Mouse (Mus musculus): ENCODE results near the gene Hrasls5. TPM values are rescaled to one million over a fixed set of nuclear protein-coding genes. Genes with fewer than 3 reads are reported as not detected.

Hrasls5 gene
- polyA plus RNA-seq, 1 experiment from 2014 or later = not detected

GRCm38 (mm10) chr19:7585279-7585678 is 27.1 kb upstream of the Hrasls5 start:
- no peak overlapping the region for H3K9ac ChIP-seq
- H3K36me3 ChIP-seq = no peaks in the 10 kb centered on the region
- H3K4me3 ChIP-seq = no peak overlapping the region
- H3K27ac ChIP-seq = no peak overlapping the region
- peaks cover 8% of the 10 kb centered on the region; the same call in 1 of the 2 replicates for H3K4me1 ChIP-seq
- H3K4me2 ChIP-seq = no peak overlapping the region
- no peaks in the 10 kb centered on the region; the same call in 1 of the 2 replicates for H3K9me3 ChIP-seq
- WGBS = 86% methylated on average over 8 of the region's 8 CpGs
- no peak for ATAC-seq (ENCODE audit: insufficient number of reproducible peaks, insufficient read depth, low FRiP score, low TSS enrichment, low read depth)
- no peaks in the 10 kb centered on the region for H3K27me3 ChIP-seq

- Histone ChIP-seq H3K4me3 (no peak overlapping the region), H3K9ac (no peak overlapping the region), H3K4me2 (no peak overlapping the region), H3K9me3 (no peaks in the 10 kb centered on the region; the same call in 1 of the 2 replicates), H3K36me3 (no peaks in the 10 kb centered on the region), H3K27ac (no peak overlapping the region), H3K27me3 (no peaks in the 10 kb centered on the region), H3K4me1 (peaks cover 8% of the 10 kb centered on the region; the same call in 1 of the 2 replicates)
- WGBS = 94% methylated on average over 6 of the region's 6 CpGs
- no peak for ATAC-seq (ENCODE audit: insufficient number of reproducible peaks, insufficient read depth, low FRiP score, low TSS enrichment, low read depth)
These were observed 26.6 kb upstream of the Hrasls5 start for GRCm38 (mm10) chr19:7585764-7586163.

GRCm38 (mm10) chr19:7590795-7591194 is 21.5 kb upstream of the Hrasls5 start:
- Histone ChIP-seq H3K9ac (no peak overlapping the region), H3K4me3 (no peak overlapping the region), H3K36me3 (no peaks in the 10 kb centered on the region), H3K4me1 (0 out of 2 replicates have a peak, but pooled peaks cover 3% of the 10 kb centered on the region), H3K27me3 (no peaks in the 10 kb centered on the region), H3K4me2 (no peak overlapping the region), H3K9me3 (no peaks in the 10 kb centered on the region; the same call in 1 of the 2 replicates), H3K27ac (no peak overlapping the region)
- ATAC-seq (ENCODE audit: insufficient number of reproducible peaks, insufficient read depth, low FRiP score, low TSS enrichment, low read depth) = no peak

- no peak for ATAC-seq (ENCODE audit: insufficient number of reproducible peaks, insufficient read depth, low FRiP score, low TSS enrichment, low read depth)
- H3K9me3 ChIP-seq = no peaks in the 10 kb centered on the region; the same call in 1 of the 2 replicates
- no peak overlapping the region for H3K4me2 ChIP-seq
- H3K27me3 ChIP-seq = no peaks in the 10 kb centered on the region
- 39% methylated on average over 3 of the region's 3 CpGs for WGBS
- no peak overlapping the region for H3K27ac ChIP-seq
- no peak overlapping the region for H3K9ac ChIP-seq
- H3K36me3 ChIP-seq = no peaks in the 10 kb centered on the region
- 0 out of 2 replicates have a peak, but pooled peaks cover 3% of the 10 kb centered on the region for H3K4me1 ChIP-seq
- no peak overlapping the region for H3K4me3 ChIP-seq
These were observed 20.3 kb upstream of the Hrasls5 start for GRCm38 (mm10) chr19:7592018-7592417.

GRCm38 (mm10) chr19:7595534-7595933 is 16.8 kb upstream of the Hrasls5 start:
- no peak for ATAC-seq (ENCODE audit: insufficient number of reproducible peaks, insufficient read depth, low FRiP score, low TSS enrichment, low read depth)
- WGBS = 10% methylated on average over 2 of the region's 2 CpGs
- no peak overlapping the region for H3K4me3 ChIP-seq

GRCm38 (mm10) chr19:7598481-7598880 is 13.9 kb upstream of the Hrasls5 start:
- no peaks in the 10 kb centered on the region for H3K36me3 ChIP-seq
- H3K4me2 ChIP-seq = no peak overlapping the region
- no peaks in the 10 kb centered on the region for H3K27me3 ChIP-seq
- no peaks in the 10 kb centered on the region for H3K9me3 ChIP-seq
- H3K27ac ChIP-seq = no peak overlapping the region
- 39% methylated on average over 4 of the region's 4 CpGs for WGBS
- no peak overlapping the region for H3K9ac ChIP-seq
- H3K4me3 ChIP-seq = no peak overlapping the region
- no peak for ATAC-seq (ENCODE audit: insufficient number of reproducible peaks, insufficient read depth, low FRiP score, low TSS enrichment, low read depth)
- H3K4me1 ChIP-seq = no peaks in the 10 kb centered on the region

More at GRCm38 (mm10) chr19:7595534-7595933, 16.8 kb upstream of the Hrasls5 start:
- Histone ChIP-seq H3K4me2 (no peak overlapping the region), H3K36me3 (no peaks in the 10 kb centered on the region), H3K27me3 (no peaks in the 10 kb centered on the region), H3K27ac (no peak overlapping the region), H3K9me3 (no peaks in the 10 kb centered on the region), H3K9ac (no peak overlapping the region), H3K4me1 (0 out of 2 replicates have a peak, but pooled peaks cover 3% of the 10 kb centered on the region)

- peaks cover 9% of the 10 kb centered on the region for H3K4me1 ChIP-seq
- H3K27me3 ChIP-seq = no peaks in the 10 kb centered on the region
- no peak overlapping the region for H3K4me3 ChIP-seq
- H3K9ac ChIP-seq = no peak overlapping the region
- ATAC-seq (ENCODE audit: insufficient number of reproducible peaks, insufficient read depth, low FRiP score, low TSS enrichment, low read depth) = no peak
- H3K36me3 ChIP-seq = no peaks in the 10 kb centered on the region
- WGBS = 81% methylated on average over 4 of the region's 4 CpGs
- H3K27ac ChIP-seq = no peak overlapping the region
- no peak overlapping the region for H3K4me2 ChIP-seq
- no peaks in the 10 kb centered on the region for H3K9me3 ChIP-seq
These were observed 10.8 kb upstream of the Hrasls5 start for GRCm38 (mm10) chr19:7601551-7601950.

GRCm38 (mm10) chr19:7604107-7604506 is 8.2 kb upstream of the Hrasls5 start:
- 92% methylated on average over 10 of the region's 10 CpGs for WGBS
- H3K27ac ChIP-seq = no peak overlapping the region
- H3K9me3 ChIP-seq = no peaks in the 10 kb centered on the region
- H3K4me1 ChIP-seq = peaks cover 25% of the 10 kb centered on the region
- no peak overlapping the region for H3K4me3 ChIP-seq
- no peak overlapping the region for H3K9ac ChIP-seq
- no peak overlapping the region for H3K4me2 ChIP-seq
- no peaks in the 10 kb centered on the region for H3K36me3 ChIP-seq
- ATAC-seq (ENCODE audit: insufficient number of reproducible peaks, insufficient read depth, low FRiP score, low TSS enrichment, low read depth) = no peak
- H3K27me3 ChIP-seq = no peaks in the 10 kb centered on the region

- ATAC-seq (ENCODE audit: insufficient number of reproducible peaks, insufficient read depth, low FRiP score, low TSS enrichment, low read depth) = no peak
- no peak overlapping the region for H3K27ac ChIP-seq
These were observed 7.3 kb upstream of the Hrasls5 start for GRCm38 (mm10) chr19:7605013-7605412.

GRCm38 (mm10) chr19:7605930-7606783 is 6.2 kb upstream of the Hrasls5 start:
- H3K27me3 ChIP-seq = no peaks in the 10 kb centered on the region
- peak overlapping the region; percentile 72 for H3K27ac ChIP-seq
- H3K4me2 ChIP-seq = peak overlapping the region; percentile 71
- peaks cover 25% of the 10 kb centered on the region for H3K4me1 ChIP-seq
- H3K36me3 ChIP-seq = no peaks in the 10 kb centered on the region
- 3% methylated on average over 15 of the region's 15 CpGs for WGBS
- H3K9me3 ChIP-seq = no peaks in the 10 kb centered on the region
- H3K4me3 ChIP-seq = peak overlapping the region; percentile 32
- ATAC-seq (ENCODE audit: insufficient number of reproducible peaks, insufficient read depth, low FRiP score, low TSS enrichment, low read depth) = peak; percentile 75
- H3K9ac ChIP-seq = peak overlapping the region; percentile 61

More at GRCm38 (mm10) chr19:7605013-7605412, 7.3 kb upstream of the Hrasls5 start:
- H3K4me1 ChIP-seq = peaks cover 25% of the 10 kb centered on the region
- no peaks in the 10 kb centered on the region for H3K9me3 ChIP-seq
- H3K4me2 ChIP-seq = no peak overlapping the region
- no peaks in the 10 kb centered on the region for H3K36me3 ChIP-seq
- no peaks in the 10 kb centered on the region for H3K27me3 ChIP-seq
- H3K9ac ChIP-seq = no peak overlapping the region
- H3K4me3 ChIP-seq = no peak overlapping the region

GRCm38 (mm10) chr19:7606801-7607689 is 5.3 kb upstream of the Hrasls5 start, which contains the start of gene Lgals12:
Gene Lgals12 (minus strand): TSS chr19:7607193.
- H3K9me3 ChIP-seq = no peaks in the 10 kb centered on the region
- H3K4me3 ChIP-seq = peak within 1 kb of the TSS; percentile 32
- peaks cover 8% of the 10 kb centered on the region; the same call in 1 of the 2 replicates for H3K27me3 ChIP-seq
- H3K4me2 ChIP-seq = peak within 1 kb of the TSS; percentile 71
- WGBS = 4% methylated on average over 15 of the region's 15 CpGs
- peak; percentile 45; the same call in 1 of the 2 replicates for ATAC-seq (ENCODE audit: insufficient number of reproducible peaks, insufficient read depth, low FRiP score, low TSS enrichment, low read depth)
- peaks cover 29% of the 10 kb centered on the region for H3K4me1 ChIP-seq
- H3K36me3 ChIP-seq = no peaks in the 10 kb centered on the region
- peak within 1 kb of the TSS; percentile 72 for H3K27ac ChIP-seq
- peak within 1 kb of the TSS; percentile 61 for H3K9ac ChIP-seq

Measured in embryonic facial prominence, embryonic 13.5 days (tissue).